Mouse (Mus musculus): Measurements from ENCODE around the gene Trabd2b.

The Trabd2b gene

GRCm38 (mm10) chr4:114406355-114407101 is at the start of gene Trabd2b:
Gene Trabd2b (plus strand): TSS chr4:114406724.
- peak; percentile 67 for DNase-seq

- no peak for DNase-seq
Observed at GRCm38 (mm10) chr4:114357420-114357819, 49.1 kb upstream of the Trabd2b start.

- DNase-seq: no peak
Observed at GRCm38 (mm10) chr4:114358874-114359273, 47.6 kb upstream of the Trabd2b start.

- no peak for DNase-seq
Observed at GRCm38 (mm10) chr4:114359818-114360217, 46.7 kb upstream of the Trabd2b start.

- DNase-seq: no peak
Observed at GRCm38 (mm10) chr4:114361336-114361735, 45.2 kb upstream of the Trabd2b start.

- DNase-seq: no peak
Observed at GRCm38 (mm10) chr4:114365000-114365399, 41.5 kb upstream of the Trabd2b start.

GRCm38 (mm10) chr4:114365595-114365994 is 40.9 kb upstream of the Trabd2b start:
- DNase-seq: no peak

- DNase-seq: no peak
Observed at GRCm38 (mm10) chr4:114367005-114367404, 39.5 kb upstream of the Trabd2b start.

GRCm38 (mm10) chr4:114367840-114368239 is 38.7 kb upstream of the Trabd2b start:
- no peak for DNase-seq

GRCm38 (mm10) chr4:114369591-114369990 is 36.9 kb upstream of the Trabd2b start:
- DNase-seq: no peak

GRCm38 (mm10) chr4:114370935-114371715 is 35.4 kb upstream of the Trabd2b start:
- DNase-seq: peak; percentile 52

GRCm38 (mm10) chr4:114372699-114373098 is 33.8 kb upstream of the Trabd2b start:
- no peak for DNase-seq

GRCm38 (mm10) chr4:114374330-114374729 is 32.2 kb upstream of the Trabd2b start:
- no peak for DNase-seq

GRCm38 (mm10) chr4:114377531-114377930 is 29.0 kb upstream of the Trabd2b start:
- DNase-seq: peak; percentile 59

- DNase-seq: no peak
Observed at GRCm38 (mm10) chr4:114378512-114378911, 28.0 kb upstream of the Trabd2b start.

GRCm38 (mm10) chr4:114379416-114379956 is 27.0 kb upstream of the Trabd2b start:
- no peak for DNase-seq

GRCm38 (mm10) chr4:114382627-114383026 is 23.9 kb upstream of the Trabd2b start:
- DNase-seq: no peak

- no peak for DNase-seq
Observed at GRCm38 (mm10) chr4:114385236-114385635, 21.3 kb upstream of the Trabd2b start.

GRCm38 (mm10) chr4:114386395-114386811 is 20.1 kb upstream of the Trabd2b start:
- peak; percentile 18 for DNase-seq

- no peak for DNase-seq
Observed at GRCm38 (mm10) chr4:114387527-114388135, 18.9 kb upstream of the Trabd2b start.

- no peak for DNase-seq
Observed at GRCm38 (mm10) chr4:114388306-114388705, 18.2 kb upstream of the Trabd2b start.

GRCm38 (mm10) chr4:114389653-114390052 is 16.9 kb upstream of the Trabd2b start:
- no peak for DNase-seq

GRCm38 (mm10) chr4:114397625-114398024 is 8.9 kb upstream of the Trabd2b start:
- DNase-seq: peak; percentile 65
